Mouse (Mus musculus) stomach, embryonic 15.5 days (tissue): ENCODE results near the gene Gm28035. TPM values are rescaled to one million over a fixed set of nuclear protein-coding genes. Genes with fewer than 3 reads are reported as not detected.

ENCODE experiments used
- ATAC-seq: fragments of 200-750 bp; cut with Nextera tagmentation; 2 replicates; pipeline ENCODE4 v1.8.0; 2017; ENCODE audit warnings: low read depth, moderate number of reproducible peaks, moderate TSS enrichment; ENCODE audit not compliant: insufficient read depth, low FRiP score
- H3K27ac ChIP-seq: fragments of 300-500 bp; sonication (generic); 2 replicates; pipeline ENCODE4 v1.5.1; 2015; ENCODE audit warnings: mild to moderate bottlenecking, inconsistent platforms
- H3K27me3 ChIP-seq: fragments of 300-500 bp; sonication (generic); replicated peaks from 2 replicates; pipeline ENCODE4 v1.6.1; 2015; ENCODE audit warnings: inconsistent platforms
- H3K36me3 ChIP-seq: fragments of 300-500 bp; sonication (generic); 2 replicates; pipeline ENCODE4 v1.6.1; 2015; ENCODE audit warnings: inconsistent platforms
- H3K4me1 ChIP-seq: fragments of 300-500 bp; sonication (generic); 2 replicates; pipeline ENCODE4 v1.6.1; 2015; ENCODE audit warnings: inconsistent platforms
- H3K4me2 ChIP-seq: fragments of 300-500 bp; sonication (generic); 2 replicates; pipeline ENCODE4 v1.6.1; 2015; ENCODE audit warnings: mild to moderate bottlenecking, inconsistent platforms
- H3K4me3 ChIP-seq: fragments of 300-500 bp; sonication (generic); replicated peaks from 2 replicates; pipeline ENCODE4 v1.5.1; 2015; ENCODE audit warnings: inconsistent platforms
- H3K9ac ChIP-seq: fragments of 300-500 bp; sonication (generic); 2 replicates; pipeline ENCODE4 v1.6.1; 2015; ENCODE audit warnings: inconsistent platforms
- H3K9me3 ChIP-seq: fragments of 300-500 bp; sonication (generic); 2 replicates; pipeline ENCODE4 v1.6.1; 2016; ENCODE audit warnings: inconsistent platforms
- WGBS: fragments of 180-500 bp; shearing (Covaris S2); methylation state at CpG from one replicate; pipeline ENCODE4 v1.1.7; 2015; 5-methylcytosine and 5-hydroxymethylcytosine counted together
- polyA plus RNA-seq: library from polyadenylated mRNA; unstranded; fragments of >200 nt; fragmentation: Nextera tagmentation; extraction: Ambion mirVana; gene quantifications from 2 replicates; pipeline ENCODE4 v1.2.1, GENCODE M21; 2015

Gm28035 gene
- 0.22 and 0.35 TPM in 2 replicates for polyA plus RNA-seq

DNA sequence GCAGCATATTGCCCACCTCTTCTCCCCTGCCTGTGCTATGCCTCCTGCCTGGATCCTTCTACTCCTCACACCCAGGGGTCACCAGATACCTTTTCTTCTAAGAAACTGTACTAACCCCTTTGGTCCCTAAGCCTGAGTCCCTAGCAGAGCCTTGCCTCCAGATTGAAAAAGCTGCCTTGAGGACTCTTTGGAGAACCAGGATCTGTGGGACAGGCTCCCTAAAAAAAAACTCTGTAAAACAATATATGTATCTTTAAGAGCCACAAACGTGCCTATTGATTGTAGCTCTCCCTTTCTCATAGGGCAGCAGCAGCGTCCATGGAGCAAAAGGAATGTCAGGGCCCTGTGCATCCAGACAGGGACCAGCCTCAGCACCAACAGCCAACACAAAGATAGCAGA is at the start of gene Gm28035:
Gm28035 (plus strand) TSS at position 301 of the 400 bp plus-strand sequence.
- Histone ChIP-seq H3K27ac (peak within 1 kb of the TSS; percentile 93; the same call in 1 of the 2 replicates), H3K4me2 (peak within 1 kb of the TSS; percentile 71; the same call in 1 of the 2 replicates), H3K9me3 (no peaks in the 10 kb centered on the region), H3K9ac (no peak within 1 kb of the TSS), H3K36me3 (peaks cover 19% of the 10 kb centered on the region), H3K4me1 (peaks cover 32% of the 10 kb centered on the region), H3K27me3 (no peaks in the 10 kb centered on the region), H3K4me3 (no peak within 1 kb of the TSS)
- WGBS: 71% methylated on average over 2 of the region's 2 CpGs
- ATAC-seq: no peak

DNA sequence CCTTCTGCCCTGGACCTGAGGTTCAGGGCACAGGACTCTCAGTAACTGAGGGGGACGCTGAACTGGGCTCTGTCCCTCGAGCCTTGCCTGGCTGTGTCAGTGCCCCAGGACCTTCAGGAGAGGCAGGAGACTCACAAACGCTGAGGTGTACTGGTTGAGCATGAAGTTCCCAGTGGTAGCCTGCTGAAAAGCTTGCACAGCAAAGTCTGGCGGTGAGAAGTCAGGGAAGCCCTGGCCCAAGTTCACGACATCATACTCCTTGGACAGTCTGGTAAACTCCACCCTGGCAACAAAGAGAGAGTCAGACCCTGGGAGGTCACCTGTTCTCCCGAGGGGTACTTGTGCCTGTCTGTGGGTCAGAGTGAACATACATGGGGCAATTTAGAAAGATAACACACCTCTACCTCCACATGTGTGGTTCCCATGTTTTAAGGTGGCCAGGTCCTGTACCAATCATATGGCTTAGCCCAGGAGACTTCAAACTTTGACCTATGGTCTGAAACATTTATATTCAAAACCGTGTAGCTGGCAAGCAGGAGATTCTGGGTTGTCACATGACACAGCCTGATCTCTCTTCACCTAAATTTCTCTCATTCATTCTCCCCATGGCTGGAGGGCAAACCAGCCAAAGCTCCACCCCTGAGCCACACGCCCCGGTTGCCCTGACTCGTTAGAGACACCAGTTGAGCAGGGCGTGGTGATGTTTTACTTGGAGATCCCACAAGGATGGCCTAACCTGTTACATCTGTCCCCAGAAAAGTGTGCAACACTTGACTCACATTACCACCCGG is 48.4 kb upstream of the Gm28035 start:
- Histone ChIP-seq H3K9ac (no peak overlapping the region; the same call in 1 of the 2 replicates), H3K27ac (no peak overlapping the region), H3K4me2 (no peak overlapping the region), H3K36me3 (no peaks in the 10 kb centered on the region), H3K9me3 (no peaks in the 10 kb centered on the region), H3K27me3 (no peaks in the 10 kb centered on the region), H3K4me1 (no peaks in the 10 kb centered on the region), H3K4me3 (no peak overlapping the region)
- no peak; the same call in 1 of the 2 replicates for ATAC-seq
- WGBS: 85% methylated on average over 12 of the region's 12 CpGs

DNA sequence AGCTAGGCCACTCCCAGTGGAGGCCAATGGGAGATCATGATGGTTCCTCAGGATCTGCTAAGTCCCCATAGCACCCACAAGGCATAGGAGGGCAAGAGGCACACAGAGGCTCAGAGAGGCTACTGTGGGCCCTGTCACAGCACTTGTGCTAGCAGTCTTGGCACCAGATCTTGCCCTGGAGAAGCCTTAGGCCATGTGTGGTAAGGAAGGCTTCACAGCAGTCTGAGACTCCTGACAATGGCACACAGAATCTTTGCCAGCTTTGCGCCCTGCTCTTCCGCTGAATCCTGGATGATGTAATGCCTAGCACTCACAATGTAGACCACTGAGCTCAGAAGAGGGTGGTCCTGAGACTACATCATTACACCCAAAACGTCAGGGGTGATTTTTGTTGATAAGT is 45.7 kb upstream of the Gm28035 start:
- ATAC-seq: no peak

DNA sequence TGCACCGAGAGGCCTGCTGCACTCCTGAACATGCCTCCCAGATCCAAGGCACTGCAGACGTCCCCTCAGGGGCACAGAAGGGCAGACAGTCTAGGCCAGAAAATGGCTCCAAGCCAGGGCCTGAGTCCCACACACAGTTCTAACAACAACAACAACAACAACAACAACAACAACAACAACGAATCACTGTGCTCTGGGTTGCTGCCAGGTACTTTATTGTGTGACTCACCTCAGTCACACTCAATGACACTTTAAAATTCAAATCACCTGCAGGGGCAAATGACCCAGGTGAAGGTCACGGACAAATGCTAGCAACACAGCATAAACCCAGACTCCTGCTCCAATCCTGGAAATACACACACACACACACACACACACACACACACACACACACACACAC is 42.3 kb upstream of the Gm28035 start:
- Histone ChIP-seq H3K9ac (no peak overlapping the region), H3K4me1 (no peaks in the 10 kb centered on the region; the same call in 1 of the 2 replicates), H3K36me3 (no peaks in the 10 kb centered on the region), H3K4me2 (no peak overlapping the region), H3K4me3 (no peak overlapping the region), H3K9me3 (no peaks in the 10 kb centered on the region), H3K27me3 (no peaks in the 10 kb centered on the region), H3K27ac (no peak overlapping the region)
- no peak for ATAC-seq
- 67% methylated on average over 4 of the region's 4 CpGs for WGBS

More for the DNA sequence above, 45.7 kb upstream of the Gm28035 start:
- Histone ChIP-seq H3K9ac (no peak overlapping the region), H3K27me3 (no peaks in the 10 kb centered on the region), H3K4me1 (no peaks in the 10 kb centered on the region; the same call in 1 of the 2 replicates), H3K27ac (no peak overlapping the region), H3K36me3 (no peaks in the 10 kb centered on the region), H3K4me2 (no peak overlapping the region), H3K4me3 (no peak overlapping the region), H3K9me3 (no peaks in the 10 kb centered on the region)
- WGBS: 81% methylated on average over 3 of the region's 3 CpGs

DNA sequence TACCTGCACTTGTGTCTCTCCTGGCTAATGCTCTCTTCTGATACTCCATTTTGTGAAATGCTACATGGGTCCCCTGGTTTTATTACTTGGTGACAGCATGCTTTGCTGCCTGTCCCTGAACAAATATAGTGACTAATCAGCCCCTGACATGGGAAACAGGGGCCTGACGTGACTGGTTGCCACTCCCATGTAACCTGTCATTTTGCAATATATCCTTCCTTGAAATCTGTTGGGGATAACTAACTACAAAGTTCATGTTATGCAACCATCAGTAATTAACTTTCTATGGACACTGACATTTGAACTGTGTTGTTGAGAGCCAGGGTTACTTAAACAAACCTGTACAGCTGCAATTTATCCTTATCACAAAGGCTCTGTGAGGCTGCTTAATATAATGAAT is 40.4 kb upstream of the Gm28035 start:
- Histone ChIP-seq H3K36me3 (no peaks in the 10 kb centered on the region), H3K4me1 (peaks cover 5% of the 10 kb centered on the region; the same call in 1 of the 2 replicates), H3K27me3 (no peaks in the 10 kb centered on the region), H3K9ac (no peak overlapping the region), H3K4me2 (no peak overlapping the region), H3K27ac (peak overlapping the region; percentile 69), H3K9me3 (no peaks in the 10 kb centered on the region), H3K4me3 (no peak overlapping the region)
- ATAC-seq: peak; percentile 76
- WGBS: 21% methylated on average over 1 of the region's 1 CpGs

DNA sequence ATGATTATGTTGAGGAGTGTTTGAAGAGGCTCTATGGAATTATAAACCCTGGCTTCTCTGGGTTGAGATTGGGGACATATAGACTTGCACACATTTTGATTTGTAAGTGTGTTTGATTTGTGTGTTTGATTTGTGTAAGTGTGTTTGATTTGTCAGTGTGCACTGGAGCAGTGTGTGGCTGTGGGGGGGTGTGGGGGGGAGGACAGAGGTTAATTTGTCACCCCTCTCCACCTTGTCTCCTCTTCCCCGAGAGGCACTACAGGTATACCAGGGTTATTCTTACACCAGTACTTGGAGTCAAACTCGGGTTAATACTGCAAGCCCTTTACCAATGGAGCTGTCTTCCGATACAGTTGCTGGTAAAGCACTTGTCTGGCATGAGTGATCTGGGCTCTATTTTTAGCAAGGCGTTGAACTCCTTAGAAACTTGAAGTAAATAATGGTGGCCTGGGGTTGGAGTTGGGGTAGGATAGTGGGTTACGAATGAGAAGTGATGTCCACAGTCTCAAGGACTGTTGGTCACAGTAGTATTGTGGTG is 39.9 kb upstream of the Gm28035 start:
- WGBS: 55% methylated on average over 5 of the region's 5 CpGs
- H3K4me3 ChIP-seq: no peak overlapping the region
- peak overlapping the region; percentile 69 for H3K27ac ChIP-seq
- H3K4me1 ChIP-seq: peaks cover 5% of the 10 kb centered on the region; the same call in 1 of the 2 replicates
- no peak overlapping the region for H3K9ac ChIP-seq
- H3K9me3 ChIP-seq: no peaks in the 10 kb centered on the region
- no peak; the same call in 1 of the 2 replicates for ATAC-seq
- H3K36me3 ChIP-seq: no peaks in the 10 kb centered on the region
- no peaks in the 10 kb centered on the region for H3K27me3 ChIP-seq
- no peak overlapping the region for H3K4me2 ChIP-seq

DNA sequence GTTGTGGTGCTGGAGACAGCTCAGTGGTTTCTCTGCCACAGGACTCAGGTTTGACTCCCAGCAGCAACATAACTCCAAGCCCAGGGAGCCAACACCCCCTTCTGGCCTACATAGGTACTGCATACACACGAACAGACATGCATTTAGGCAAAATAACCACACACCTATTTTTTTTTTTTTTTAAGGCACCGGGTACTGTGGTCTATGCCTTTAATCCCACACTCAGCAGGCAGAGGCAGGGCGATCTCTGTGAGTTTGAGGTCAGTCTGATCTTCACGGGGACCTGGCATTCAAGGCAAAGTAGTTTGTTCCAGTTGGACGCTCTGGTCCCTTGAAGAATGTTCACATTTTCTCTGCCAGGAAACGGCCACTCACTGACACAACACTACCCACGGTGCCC is 36.9 kb upstream of the Gm28035 start:
- H3K9ac ChIP-seq: no peak overlapping the region
- 76% methylated on average over 7 of the region's 7 CpGs for WGBS
- ATAC-seq: no peak

DNA sequence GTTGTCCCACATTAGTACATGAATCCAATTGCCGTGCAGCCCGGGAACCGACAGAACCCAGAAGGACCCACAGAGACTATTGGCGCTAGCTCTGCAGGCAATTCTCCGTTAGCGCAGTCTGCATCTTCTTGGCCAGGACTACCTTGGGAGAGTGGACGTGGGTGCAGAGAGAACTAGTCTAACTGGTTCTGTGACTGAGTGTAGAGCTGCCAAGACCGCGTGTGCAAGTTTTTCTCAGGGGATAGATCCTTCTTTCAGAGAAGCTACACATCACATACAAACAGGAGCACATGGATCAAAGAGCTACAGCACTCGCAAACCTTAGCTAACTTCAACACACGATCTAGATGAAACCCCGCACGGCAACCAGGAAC is 35.1 kb upstream of the Gm28035 start:
- peak overlapping the region; percentile 23; the same call in 1 of the 2 replicates for H3K9ac ChIP-seq
- WGBS: under 1% methylated on average over 13 of the region's 13 CpGs
- H3K9me3 ChIP-seq: no peaks in the 10 kb centered on the region
- H3K4me2 ChIP-seq: peak overlapping the region; percentile 85
- no peaks in the 10 kb centered on the region for H3K36me3 ChIP-seq
- peak overlapping the region; percentile 88 for H3K27ac ChIP-seq
- H3K27me3 ChIP-seq: no peaks in the 10 kb centered on the region
- peak; percentile 75 for ATAC-seq
- H3K4me3 ChIP-seq: peak overlapping the region; percentile 63
- peaks cover 13% of the 10 kb centered on the region for H3K4me1 ChIP-seq

More for the DNA sequence above, 36.9 kb upstream of the Gm28035 start:
- Histone ChIP-seq H3K36me3 (no peaks in the 10 kb centered on the region), H3K9me3 (no peaks in the 10 kb centered on the region), H3K27me3 (no peaks in the 10 kb centered on the region), H3K4me2 (no peak overlapping the region), H3K27ac (no peak overlapping the region), H3K4me1 (peaks cover 13% of the 10 kb centered on the region), H3K4me3 (no peak overlapping the region)

DNA sequence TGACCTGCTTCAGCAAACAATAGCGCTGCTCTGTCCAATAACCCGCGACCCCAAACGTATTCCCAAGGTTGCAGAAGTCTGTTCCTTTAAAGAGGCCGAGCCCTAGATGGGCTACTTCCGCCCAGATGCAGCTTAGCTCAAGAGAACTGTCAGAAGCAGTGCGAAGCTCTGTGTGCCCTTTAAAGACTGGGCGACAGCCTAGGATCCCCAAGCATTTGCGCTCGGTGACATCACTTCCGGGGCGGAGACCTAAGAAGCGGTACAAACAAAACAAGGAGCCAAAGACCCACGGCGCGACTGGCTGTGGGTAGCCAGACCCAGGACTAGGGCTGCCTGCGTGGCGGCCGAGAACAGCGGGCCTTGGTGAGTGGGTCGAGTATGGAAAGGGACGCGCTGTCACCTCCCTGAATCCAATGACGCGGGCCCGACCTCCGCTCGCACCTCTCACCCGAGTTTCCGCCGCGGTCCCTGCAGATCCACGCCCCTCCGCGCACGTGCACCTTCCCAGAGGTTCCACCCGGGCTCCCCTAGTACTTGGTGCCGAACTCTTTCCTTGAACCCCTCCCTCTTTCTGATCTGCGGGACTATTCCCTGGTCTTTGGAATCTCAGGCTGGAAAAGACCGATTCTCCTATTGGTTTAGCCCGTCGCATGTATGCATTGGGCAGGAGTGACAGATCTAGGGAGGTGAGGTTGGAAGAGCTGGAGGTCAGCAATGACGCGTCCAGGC is 34.6 kb upstream of the Gm28035 start, which contains the start of gene Kyat1:
Kyat1 (minus strand) TSS at position 219 of the 729 bp plus-strand sequence.
- Histone ChIP-seq H3K4me3 (peak within 1 kb of the TSS; percentile 63), H3K36me3 (no peaks in the 10 kb centered on the region), H3K4me2 (peak within 1 kb of the TSS; percentile 85), H3K9me3 (no peaks in the 10 kb centered on the region), H3K27me3 (no peaks in the 10 kb centered on the region), H3K4me1 (peaks cover 13% of the 10 kb centered on the region), H3K9ac (peak within 1 kb of the TSS; percentile 23), H3K27ac (peak within 1 kb of the TSS; percentile 88)
- peak; percentile 94 for ATAC-seq
- WGBS: under 1% methylated on average over 44 of the region's 44 CpGs

DNA sequence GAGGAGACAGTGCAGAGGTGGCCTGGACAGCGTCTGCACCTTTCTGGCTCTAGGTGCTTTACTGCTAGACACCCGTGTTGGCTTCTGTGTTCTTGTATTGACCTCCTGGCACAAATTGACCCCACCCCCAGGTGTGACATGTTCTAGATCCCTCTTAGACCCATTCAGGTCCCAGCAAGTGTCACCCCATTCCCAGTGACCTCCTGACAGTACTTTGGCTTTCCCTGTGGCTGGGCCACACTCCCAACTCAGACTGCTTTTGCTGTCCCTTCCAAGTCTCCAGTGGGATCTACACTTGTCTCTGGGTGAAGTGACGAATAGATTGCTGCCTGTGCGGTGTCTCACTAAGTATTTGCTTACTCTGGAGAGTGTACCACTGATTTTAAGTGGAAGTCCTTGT is 33.0 kb upstream of the Gm28035 start:
- Histone ChIP-seq H3K4me3 (no peak overlapping the region), H3K9me3 (no peaks in the 10 kb centered on the region), H3K9ac (no peak overlapping the region), H3K27me3 (no peaks in the 10 kb centered on the region), H3K27ac (no peak overlapping the region), H3K4me2 (no peak overlapping the region), H3K4me1 (peaks cover 13% of the 10 kb centered on the region), H3K36me3 (no peaks in the 10 kb centered on the region)
- ATAC-seq: no peak
- 79% methylated on average over 4 of the region's 4 CpGs for WGBS

DNA sequence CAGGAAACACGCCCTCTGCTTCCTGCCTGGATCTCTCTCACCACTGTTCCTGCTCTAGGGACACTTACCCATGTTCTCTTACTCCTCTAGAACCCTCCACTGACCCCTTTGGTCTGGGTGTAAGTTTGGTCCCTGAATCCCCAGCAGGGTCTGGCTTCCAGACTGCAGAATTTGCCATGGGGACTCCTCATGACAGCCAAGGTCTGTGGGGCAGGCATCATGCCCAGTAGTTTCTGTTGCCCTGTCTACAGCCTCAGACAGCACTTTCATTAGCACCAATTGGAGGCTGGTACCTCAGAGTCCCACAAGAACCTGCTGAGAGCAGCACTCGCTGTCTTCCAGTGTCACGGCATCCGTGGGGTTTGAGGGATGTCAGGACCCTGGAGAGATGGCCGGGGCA is 32.5 kb upstream of the Gm28035 start:
- H3K4me2 ChIP-seq: no peak overlapping the region
- H3K36me3 ChIP-seq: no peaks in the 10 kb centered on the region
- H3K27ac ChIP-seq: no peak overlapping the region
- no peak for ATAC-seq
- no peaks in the 10 kb centered on the region for H3K27me3 ChIP-seq
- no peaks in the 10 kb centered on the region for H3K9me3 ChIP-seq
- peaks cover 13% of the 10 kb centered on the region for H3K4me1 ChIP-seq
- WGBS: 76% methylated on average over 5 of the region's 5 CpGs
- H3K9ac ChIP-seq: no peak overlapping the region
- H3K4me3 ChIP-seq: no peak overlapping the region
